Mouse (Mus musculus) embryonic facial prominence, embryonic 12.5 days (tissue): ENCODE results near the gene Maml2. TPM values are rescaled to one million over a fixed set of nuclear protein-coding genes. Genes with fewer than 3 reads are reported as not detected.

ENCODE experiments used
- ATAC-seq: fragments of 200-750 bp; cut with Nextera tagmentation; 2 replicates; pipeline ENCODE4 v1.8.0; 2017; ENCODE audit not compliant: insufficient number of reproducible peaks, insufficient read depth, low FRiP score, low TSS enrichment
- H3K27ac ChIP-seq: fragments of 300-500 bp; sonication (generic); 2 replicates; pipeline ENCODE4 v1.5.1; 2016; ENCODE audit warnings: mild to moderate bottlenecking
- H3K27me3 ChIP-seq: fragments of 300-500 bp; sonication (generic); 2 replicates; pipeline ENCODE4 v1.6.1; 2016; ENCODE audit warnings: mild to moderate bottlenecking, moderate library complexity
- H3K36me3 ChIP-seq: fragments of 300-500 bp; sonication (generic); 2 replicates; pipeline ENCODE4 v1.6.1; 2016; ENCODE audit warnings: mild to moderate bottlenecking
- H3K4me1 ChIP-seq: fragments of 300-500 bp; sonication (generic); 2 replicates; pipeline ENCODE4 v1.6.1; 2016
- H3K4me2 ChIP-seq: fragments of 300-500 bp; sonication (generic); replicated peaks from 2 replicates; pipeline ENCODE4 v1.6.1; 2016; ENCODE audit warnings: mild to moderate bottlenecking, moderate library complexity
- H3K4me3 ChIP-seq: fragments of 300-500 bp; sonication (generic); 2 replicates; pipeline ENCODE4 v1.5.1; 2016; ENCODE audit warnings: mild to moderate bottlenecking
- H3K9ac ChIP-seq: fragments of 300-500 bp; sonication (generic); 2 replicates; pipeline ENCODE4 v1.6.1; 2016; ENCODE audit warnings: mild to moderate bottlenecking, moderate library complexity
- H3K9me3 ChIP-seq: fragments of 300-500 bp; sonication (generic); 2 replicates; pipeline ENCODE4 v1.6.1; 2016; ENCODE audit warnings: mild to moderate bottlenecking, moderate library complexity
- WGBS: fragments of 180-500 bp; shearing (Covaris S2); methylation state at CpG from one replicate; pipeline ENCODE4 v1.1.7; 2016; 5-methylcytosine and 5-hydroxymethylcytosine counted together
- polyA plus RNA-seq: library from polyadenylated mRNA; unstranded; fragments of >200 nt; fragmentation: Nextera tagmentation; extraction: Ambion mirVana; gene quantifications from 2 replicates; pipeline ENCODE4 v1.2.1, GENCODE M21; 2016

Gene Maml2
- polyA plus RNA-seq, 1 experiment from 2014 or later: 13.6 TPM

GRCm38 (mm10) chr9:13633371-13633770 lies 335.6 kb downstream of the Maml2 start:
- Histone ChIP-seq H3K9ac (no peak overlapping the region), H3K27ac (no peak overlapping the region), H3K27me3 (no peaks in the 10 kb centered on the region), H3K4me1 (peaks cover 12% of the 10 kb centered on the region), H3K36me3 (no peaks in the 10 kb centered on the region), H3K4me2 (no peak overlapping the region), H3K4me3 (no peak overlapping the region), H3K9me3 (no peaks in the 10 kb centered on the region)
- WGBS: 82% methylated on average over 1 of the region's 1 CpGs
- no peak for ATAC-seq

- H3K9me3 ChIP-seq: no peaks in the 10 kb centered on the region
- H3K27ac ChIP-seq: no peak overlapping the region
- no peak overlapping the region for H3K9ac ChIP-seq
- no peak overlapping the region for H3K4me2 ChIP-seq
- no peaks in the 10 kb centered on the region for H3K36me3 ChIP-seq
- ATAC-seq: no peak
- no peaks in the 10 kb centered on the region for H3K27me3 ChIP-seq
- H3K4me1 ChIP-seq: peaks cover 7% of the 10 kb centered on the region
- no peak overlapping the region for H3K4me3 ChIP-seq
- WGBS: 40% methylated on average over 3 of the region's 3 CpGs
Measured at GRCm38 (mm10) chr9:13639655-13640054, 341.9 kb downstream of the Maml2 start.

DNA sequence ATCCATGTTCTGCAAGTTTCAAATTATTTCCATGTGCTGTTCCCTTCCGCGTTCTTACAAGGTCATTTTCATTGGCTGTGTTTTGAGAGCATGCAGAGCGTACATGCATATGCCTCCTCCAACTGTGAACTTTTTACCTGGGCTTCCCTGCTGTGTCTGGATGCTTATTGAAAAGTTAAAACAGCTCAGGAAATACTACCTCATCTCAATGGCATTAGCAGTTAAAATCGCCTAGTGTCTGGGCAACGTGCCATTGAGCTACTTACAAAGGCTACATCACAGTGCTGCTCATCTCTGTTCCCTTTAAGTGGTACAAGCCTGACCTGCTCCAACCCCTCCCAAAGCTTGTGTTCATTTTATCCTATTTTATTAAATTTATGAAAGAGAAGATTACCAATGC lies 347.4 kb downstream of the Maml2 start:
- peak; percentile 76 for ATAC-seq
- WGBS: 24% methylated on average over 5 of the region's 5 CpGs
- Histone ChIP-seq H3K4me3 (no peak overlapping the region), H3K9ac (no peak overlapping the region), H3K4me1 (peaks cover 17% of the 10 kb centered on the region), H3K4me2 (no peak overlapping the region), H3K9me3 (no peaks in the 10 kb centered on the region), H3K36me3 (no peaks in the 10 kb centered on the region), H3K27ac (peak overlapping the region; percentile 67), H3K27me3 (no peaks in the 10 kb centered on the region)

DNA sequence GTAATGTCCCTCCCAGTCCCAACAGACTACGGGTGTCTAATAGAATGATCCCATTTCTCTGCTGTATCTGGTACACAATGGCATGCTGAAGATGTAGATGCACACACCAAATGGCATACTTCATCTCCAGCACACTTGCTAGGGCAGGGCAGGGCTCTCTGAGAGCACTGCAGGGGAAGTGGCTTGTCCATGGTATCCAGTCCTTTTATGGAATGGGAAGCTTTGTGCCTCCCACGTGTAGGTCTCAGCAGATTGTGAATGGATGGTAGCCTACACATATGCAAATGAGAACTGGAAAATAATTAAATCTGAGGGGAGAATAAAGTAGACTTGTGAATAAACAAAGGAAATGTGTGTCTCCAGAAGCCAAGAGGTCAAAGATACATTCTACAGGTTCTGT lies 353.3 kb downstream of the Maml2 start:
- Histone ChIP-seq H3K27ac (no peak overlapping the region), H3K36me3 (no peaks in the 10 kb centered on the region), H3K27me3 (no peaks in the 10 kb centered on the region), H3K4me3 (no peak overlapping the region), H3K9ac (no peak overlapping the region), H3K9me3 (no peaks in the 10 kb centered on the region), H3K4me2 (no peak overlapping the region), H3K4me1 (0 out of 2 replicates have a peak, but pooled peaks cover 8% of the 10 kb centered on the region)
- WGBS: 85% methylated on average over 2 of the region's 2 CpGs
- ATAC-seq: no peak

GRCm38 (mm10) chr9:13651828-13652227 lies 354.1 kb downstream of the Maml2 start:
- no peaks in the 10 kb centered on the region for H3K27me3 ChIP-seq
- WGBS: 74% methylated on average over 4 of the region's 4 CpGs
- H3K9me3 ChIP-seq: no peaks in the 10 kb centered on the region
- no peak overlapping the region for H3K27ac ChIP-seq
- H3K4me2 ChIP-seq: no peak overlapping the region
- H3K9ac ChIP-seq: no peak overlapping the region
- no peaks in the 10 kb centered on the region for H3K36me3 ChIP-seq
- H3K4me3 ChIP-seq: no peak overlapping the region
- H3K4me1 ChIP-seq: 0 out of 2 replicates have a peak, but pooled peaks cover 8% of the 10 kb centered on the region
- ATAC-seq: no peak

GRCm38 (mm10) chr9:13652389-13652877 lies 354.7 kb downstream of the Maml2 start:
- no peaks in the 10 kb centered on the region for H3K36me3 ChIP-seq
- 0 out of 2 replicates have a peak, but pooled peaks cover 8% of the 10 kb centered on the region for H3K4me1 ChIP-seq
- H3K4me2 ChIP-seq: no peak overlapping the region
- H3K9me3 ChIP-seq: no peaks in the 10 kb centered on the region
- WGBS: 62% methylated on average over 8 of the region's 8 CpGs
- H3K27ac ChIP-seq: no peak overlapping the region; the same call in 1 of the 2 replicates
- H3K27me3 ChIP-seq: no peaks in the 10 kb centered on the region
- peak; percentile 61; the same call in 1 of the 2 replicates for ATAC-seq
- no peak overlapping the region for H3K4me3 ChIP-seq
- H3K9ac ChIP-seq: no peak overlapping the region

- ATAC-seq: 0 out of 2 replicates have a peak, but pooled peaks have one; percentile 55
- H3K4me2 ChIP-seq: no peak overlapping the region
- no peaks in the 10 kb centered on the region for H3K36me3 ChIP-seq
- no peak overlapping the region for H3K4me3 ChIP-seq
- H3K9ac ChIP-seq: no peak overlapping the region
- H3K4me1 ChIP-seq: 0 out of 2 replicates have a peak, but pooled peaks cover 8% of the 10 kb centered on the region
- H3K27me3 ChIP-seq: no peaks in the 10 kb centered on the region
- 38% methylated on average over 3 of the region's 3 CpGs for WGBS
- H3K9me3 ChIP-seq: no peaks in the 10 kb centered on the region
- no peak overlapping the region; the same call in 1 of the 2 replicates for H3K27ac ChIP-seq
Measured at GRCm38 (mm10) chr9:13652917-13653316, 355.2 kb downstream of the Maml2 start.

- WGBS: 3% methylated on average over 12 of the region's 12 CpGs
- Histone ChIP-seq H3K9me3 (no peaks in the 10 kb centered on the region), H3K4me2 (peak overlapping the region; percentile 48), H3K36me3 (no peaks in the 10 kb centered on the region), H3K9ac (no peak overlapping the region; the same call in 1 of the 2 replicates), H3K27me3 (no peaks in the 10 kb centered on the region), H3K4me3 (0 out of 2 replicates have a peak overlapping the region, but pooled peaks have one; percentile 4), H3K27ac (peak overlapping the region; percentile 42; the same call in 1 of the 2 replicates), H3K4me1 (peaks cover 19% of the 10 kb centered on the region)
- ATAC-seq: 0 out of 2 replicates have a peak, but pooled peaks have one; percentile 79
Measured at GRCm38 (mm10) chr9:13661768-13662623, 364.2 kb downstream of the Maml2 start.

- Histone ChIP-seq H3K27ac (no peak overlapping the region), H3K4me2 (no peak overlapping the region), H3K27me3 (no peaks in the 10 kb centered on the region), H3K36me3 (no peaks in the 10 kb centered on the region), H3K4me1 (peaks cover 19% of the 10 kb centered on the region), H3K9ac (no peak overlapping the region), H3K9me3 (no peaks in the 10 kb centered on the region), H3K4me3 (no peak overlapping the region)
- ATAC-seq: no peak
- WGBS: 93% methylated on average over 2 of the region's 2 CpGs
Measured at GRCm38 (mm10) chr9:13665487-13665969, 367.8 kb downstream of the Maml2 start.

- no peak for ATAC-seq
- no peaks in the 10 kb centered on the region for H3K9me3 ChIP-seq
Measured at GRCm38 (mm10) chr9:13667955-13668354, 370.2 kb downstream of the Maml2 start.

GRCm38 (mm10) chr9:13668742-13669141 lies 371.0 kb downstream of the Maml2 start:
- ATAC-seq: no peak
- H3K4me3 ChIP-seq: no peak overlapping the region
- no peaks in the 10 kb centered on the region for H3K4me1 ChIP-seq
- no peak overlapping the region for H3K4me2 ChIP-seq
- H3K27me3 ChIP-seq: no peaks in the 10 kb centered on the region
- H3K9me3 ChIP-seq: no peaks in the 10 kb centered on the region
- 84% methylated on average over 2 of the region's 2 CpGs for WGBS
- no peak overlapping the region for H3K9ac ChIP-seq
- H3K36me3 ChIP-seq: no peaks in the 10 kb centered on the region
- H3K27ac ChIP-seq: no peak overlapping the region

More at GRCm38 (mm10) chr9:13667955-13668354, 370.2 kb downstream of the Maml2 start:
- H3K4me1 ChIP-seq: peaks cover under 1% of the 10 kb centered on the region; the same call in 1 of the 2 replicates
- H3K9ac ChIP-seq: no peak overlapping the region
- no peaks in the 10 kb centered on the region for H3K27me3 ChIP-seq
- no peaks in the 10 kb centered on the region for H3K36me3 ChIP-seq
- no peak overlapping the region for H3K4me3 ChIP-seq
- no peak overlapping the region for H3K27ac ChIP-seq
- 94% methylated on average over 1 of the region's 1 CpGs for WGBS
- H3K4me2 ChIP-seq: no peak overlapping the region
